In the genomic region with DNA sequence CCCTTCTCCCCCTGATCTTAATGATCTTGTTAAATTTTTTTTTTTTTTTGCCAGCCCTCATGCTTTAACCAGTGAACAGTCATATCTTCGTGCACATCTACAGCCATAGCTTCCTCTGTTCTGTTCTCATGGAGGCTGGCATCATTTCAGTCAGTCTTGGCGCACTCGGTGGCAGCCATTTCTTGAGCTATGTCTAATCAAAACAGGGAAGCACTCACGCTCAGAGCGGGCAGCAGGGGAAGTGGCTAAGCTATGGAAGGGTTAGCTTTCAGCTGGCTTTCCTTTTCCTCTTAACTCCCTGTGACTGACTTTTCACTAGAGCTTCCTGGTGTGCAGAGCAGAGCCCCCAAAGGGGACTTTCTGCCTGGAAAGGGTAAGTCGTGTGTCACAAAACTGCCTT, we compare ENCODE assay signal across 7 mouse cellular contexts.
DNase-seq lines count a peak whose midpoint lies in the region; ATAC-seq lines count a peak whose summit lies in the region.

No protein-coding gene starts in this region.

- no peak overlapping the region for H3K4me3 ChIP-seq in embryonic facial prominence, embryonic 13.5 days
- H3K4me3 ChIP-seq in limb, embryonic 10.5 days, result no peak overlapping the region
- no peak overlapping the region for H3K4me3 ChIP-seq in midbrain, embryonic 13.5 days (replicated peaks)
- H3K4me3 ChIP-seq in hindbrain, embryonic 14.5 days (replicated peaks; ENCODE audit: low read length), result no peak overlapping the region

- intact Hi-C loops in left cerebral cortex, postnatal 4 days (cut with DNase I), result no loop called here

- WGBS in embryonic facial prominence, embryonic 13.5 days, result 32% methylated on average over 6 of the region's 6 CpGs
- WGBS in limb, embryonic 10.5 days, result 75% methylated on average over 6 of the region's 6 CpGs
- 38% methylated on average over 6 of the region's 6 CpGs for WGBS in midbrain, embryonic 13.5 days
- WGBS in hindbrain, embryonic 14.5 days, result 43% methylated on average over 6 of the region's 6 CpGs

- H3K27me3 ChIP-seq in embryonic facial prominence, embryonic 13.5 days, result no peaks in the 10 kb centered on the region
- no peaks in the 10 kb centered on the region for H3K27me3 ChIP-seq in limb, embryonic 10.5 days (ENCODE audit: low read depth, poor library complexity, severe bottlenecking)
- no peaks in the 10 kb centered on the region for H3K27me3 ChIP-seq in midbrain, embryonic 13.5 days
- H3K27me3 ChIP-seq in hindbrain, embryonic 14.5 days (ENCODE audit: control insufficient read depth, insufficient read depth, low read length), result no peaks in the 10 kb centered on the region

- H3K9me3 ChIP-seq in embryonic facial prominence, embryonic 13.5 days, result no peaks in the 10 kb centered on the region
- no peaks in the 10 kb centered on the region for H3K9me3 ChIP-seq in limb, embryonic 10.5 days (replicated peaks)
- no peaks in the 10 kb centered on the region for H3K9me3 ChIP-seq in midbrain, embryonic 13.5 days
- no peaks in the 10 kb centered on the region for H3K9me3 ChIP-seq in hindbrain, embryonic 14.5 days (ENCODE audit: control insufficient read depth, low read length)

- H3K4me1 ChIP-seq in embryonic facial prominence, embryonic 13.5 days, result peaks cover 11% of the 10 kb centered on the region; the same call in 1 of the 2 replicates
- H3K4me1 ChIP-seq in limb, embryonic 10.5 days, result peaks cover 14% of the 10 kb centered on the region
- H3K4me1 ChIP-seq in midbrain, embryonic 13.5 days (replicated peaks), result 0 out of 2 replicates have a peak, but pooled peaks cover 7% of the 10 kb centered on the region
- H3K4me1 ChIP-seq in hindbrain, embryonic 14.5 days (replicated peaks; ENCODE audit: control insufficient read depth, insufficient read depth, low read length), result 0 out of 2 replicates have a peak, but pooled peaks cover 3% of the 10 kb centered on the region

- H3K9ac ChIP-seq in embryonic facial prominence, embryonic 13.5 days, result no peak overlapping the region
- H3K9ac ChIP-seq in midbrain, embryonic 13.5 days (replicated peaks), result no peak overlapping the region
- no peak overlapping the region for H3K9ac ChIP-seq in hindbrain, embryonic 14.5 days

- H3K27ac ChIP-seq in embryonic facial prominence, embryonic 13.5 days, result peak overlapping the region; percentile 16; the same call in 1 of the 2 replicates
- peak overlapping the region; percentile 42; the same call in 1 of the 2 replicates for H3K27ac ChIP-seq in limb, embryonic 10.5 days
- H3K27ac ChIP-seq in midbrain, embryonic 13.5 days, result no peak overlapping the region
- no peak overlapping the region for H3K27ac ChIP-seq in hindbrain, embryonic 14.5 days

- peak; percentile 15 for DNase-seq in left cerebral cortex, postnatal 4 days
- no peak for DNase-seq in left cerebral cortex, adult 11 months (ENCODE audit: low spot score)
- DNase-seq in limb, embryonic 10.5 days (ENCODE audit: low spot score), result no peak
- no peak for DNase-seq in cerebellum, adult 11 months
- no peak for DNase-seq in hindbrain, embryonic 14.5 days (ENCODE audit: low spot score)

- H3K36me3 ChIP-seq in embryonic facial prominence, embryonic 13.5 days, result no peaks in the 10 kb centered on the region
- H3K36me3 ChIP-seq in limb, embryonic 10.5 days, result no peaks in the 10 kb centered on the region
- H3K36me3 ChIP-seq in midbrain, embryonic 13.5 days, result no peaks in the 10 kb centered on the region
- H3K36me3 ChIP-seq in hindbrain, embryonic 14.5 days (replicated peaks; ENCODE audit: control insufficient read depth, insufficient read depth), result no peaks in the 10 kb centered on the region

- no peak for ATAC-seq in embryonic facial prominence, embryonic 13.5 days (ENCODE audit: insufficient number of reproducible peaks, insufficient read depth, low FRiP score, low TSS enrichment, low read depth)
- ATAC-seq in midbrain, embryonic 13.5 days, result no peak
- no peak for ATAC-seq in hindbrain, embryonic 14.5 days (ENCODE audit: low FRiP score)

- peak overlapping the region; percentile 44 for H3K4me2 ChIP-seq in embryonic facial prominence, embryonic 13.5 days
- 0 out of 2 replicates have a peak overlapping the region, but pooled peaks have one; percentile 0 for H3K4me2 ChIP-seq in midbrain, embryonic 13.5 days (replicated peaks)
- H3K4me2 ChIP-seq in hindbrain, embryonic 14.5 days (replicated peaks), result no peak overlapping the region

Comparison
In these comparisons a context has a peak if more than half of its experiments do, and no peak if none do; other contexts are left out.
1. H3K27ac ChIP-seq: peak in embryonic facial prominence, embryonic 13.5 days (single experiment) and limb, embryonic 10.5 days (single experiment); none in midbrain, embryonic 13.5 days (single experiment) and hindbrain, embryonic 14.5 days (single experiment).